Mouse (Mus musculus): ENCODE data around the gene Nckap5l. TPM values are rescaled to one million over a fixed set of nuclear protein-coding genes. Genes with fewer than 3 reads are reported as not detected.
"Not testable (repeated sequence)": the region's sequence is repeated elsewhere in the genome, so short reads cannot be mapped to it uniquely, and the experiment has no call there.

Nckap5l gene
- polyA plus RNA-seq, 1 experiment from 2014 or later, result 6.0 TPM

DNA sequence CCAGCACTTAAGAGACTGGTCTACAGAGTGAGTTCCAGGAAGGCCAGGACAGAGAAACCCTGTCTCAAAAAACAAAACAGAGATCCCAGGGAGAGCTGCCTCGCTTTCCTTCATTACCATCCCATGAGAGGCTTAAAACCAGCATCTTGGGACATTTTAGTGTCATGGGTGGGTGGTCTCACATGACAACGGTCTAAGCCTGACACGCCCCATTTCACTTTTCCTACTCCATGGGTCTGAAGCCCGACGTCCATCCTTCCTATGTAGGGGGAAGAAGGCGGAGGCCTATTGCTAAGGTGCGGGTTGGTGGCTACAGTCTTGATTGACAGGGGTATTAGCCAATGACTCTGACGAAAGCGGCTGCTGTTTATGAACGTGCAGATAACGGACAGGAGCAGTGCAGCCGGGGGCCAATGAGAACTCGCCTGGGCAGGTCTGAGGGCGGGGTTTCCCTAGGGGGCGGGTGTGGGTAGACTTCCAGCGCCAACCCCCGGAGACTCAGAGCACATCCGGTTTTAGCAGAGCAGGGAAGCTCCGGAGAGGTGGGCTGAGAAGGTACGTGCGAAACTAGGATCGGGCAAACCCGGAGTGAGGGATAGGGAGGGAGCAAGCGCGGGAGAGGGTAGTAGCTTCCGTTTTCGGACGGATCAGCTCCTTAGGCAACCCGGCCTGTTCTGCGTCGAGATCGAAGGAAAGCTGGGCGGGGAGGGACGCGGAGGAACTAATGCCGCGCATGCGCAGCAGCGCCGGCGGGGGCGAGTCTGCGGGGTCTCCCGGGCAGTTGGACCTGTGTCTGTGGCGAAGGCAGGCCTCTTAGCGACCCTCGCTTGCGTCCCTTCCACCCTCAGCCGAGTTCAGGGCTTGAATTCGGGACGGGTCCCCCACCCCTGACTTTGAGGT lies 64.8 kb downstream of the Nckap5l start, which contains the start of gene Tmbim6:
Gene Tmbim6 (plus strand): TSS at position 397 of the 900 bp plus-strand sequence.
- ATAC-seq (peak; percentile 97), DNase-seq (ENCODE audit: low spot score) (peak; percentile 100)
- Histone ChIP-seq H3K9ac (replicated peaks; ENCODE audit: low read depth) (peak within 1 kb of the TSS; percentile 98), H3K9me3 (ENCODE audit: low read length) (no peaks in the 10 kb centered on the region), H3K4me2 (replicated peaks; ENCODE audit: low read depth, low read length) (peak within 1 kb of the TSS; percentile 65), H3K27me3 (replicated peaks; ENCODE audit: insufficient read depth, low read length) (no peaks in the 10 kb centered on the region), H3K4me3 (ENCODE audit: low read depth, low read length) (peak within 1 kb of the TSS; percentile 98), H3K27ac (ENCODE audit: low read length) (peak within 1 kb of the TSS; percentile 99), H3K4me1 (ENCODE audit: insufficient read depth, low read depth, low read length) (peaks cover 11% of the 10 kb centered on the region; the same call in 1 of the 2 replicates), H3K36me3 (ENCODE audit: insufficient read depth, low read length) (no peaks in the 10 kb centered on the region)
- WGBS, result 2% methylated on average over 38 of the region's 51 CpGs
- 0 out of 2 replicates have a peak, but pooled peaks have one; percentile 32 for TF ChIP-seq CTCF (IDR thresholded peaks at IDR 0.05)
- peak; percentile 22; the same call in 1 of the 2 replicates for TF ChIP-seq EP300 (IDR thresholded peaks at IDR 0.05)

DNA sequence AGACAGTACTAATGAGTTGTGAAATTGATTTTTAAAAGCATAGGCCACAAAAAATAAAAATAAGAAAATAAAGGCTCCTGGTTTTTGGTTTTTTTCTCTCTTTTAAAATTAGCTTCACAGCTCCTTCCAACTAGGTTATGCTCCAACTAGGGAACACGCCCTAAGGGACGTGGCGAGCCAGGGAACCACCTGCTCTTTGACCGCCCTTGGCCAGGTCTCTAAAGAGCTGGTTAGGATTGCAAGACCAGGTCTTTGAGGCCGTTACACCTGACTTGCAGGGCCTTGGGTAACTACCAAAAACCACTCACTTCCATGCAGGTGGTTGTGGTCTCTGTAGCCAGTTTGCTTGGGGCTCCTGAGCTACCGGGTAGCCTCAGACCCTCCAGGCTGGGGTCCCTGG lies 65.6 kb downstream of the Nckap5l start:
- H3K4me3 ChIP-seq (ENCODE audit: low read depth, low read length), result peak overlapping the region; percentile 36; the same call in 1 of the 2 replicates
- no peaks in the 10 kb centered on the region for H3K27me3 ChIP-seq (replicated peaks; ENCODE audit: insufficient read depth, low read length)
- no peak for DNase-seq (ENCODE audit: low spot score)
- peaks cover 10% of the 10 kb centered on the region; the same call in 1 of the 2 replicates for H3K4me1 ChIP-seq (ENCODE audit: insufficient read depth, low read depth, low read length)
- no peak for ATAC-seq
- H3K9ac ChIP-seq (replicated peaks; ENCODE audit: low read depth), result no peak overlapping the region
- no peaks in the 10 kb centered on the region for H3K9me3 ChIP-seq (ENCODE audit: low read length)
- H3K4me2 ChIP-seq (replicated peaks; ENCODE audit: low read depth, low read length), result peak overlapping the region; percentile 54
- H3K27ac ChIP-seq (ENCODE audit: low read length), result peak overlapping the region; percentile 60; the same call in 1 of the 2 replicates
- H3K36me3 ChIP-seq (ENCODE audit: insufficient read depth, low read length), result no peaks in the 10 kb centered on the region
- 88% methylated on average over 6 of the region's 6 CpGs for WGBS
- no peak for TF ChIP-seq CTCF (IDR thresholded peaks at IDR 0.05)
- no peak for TF ChIP-seq EP300 (IDR thresholded peaks at IDR 0.05)

DNA sequence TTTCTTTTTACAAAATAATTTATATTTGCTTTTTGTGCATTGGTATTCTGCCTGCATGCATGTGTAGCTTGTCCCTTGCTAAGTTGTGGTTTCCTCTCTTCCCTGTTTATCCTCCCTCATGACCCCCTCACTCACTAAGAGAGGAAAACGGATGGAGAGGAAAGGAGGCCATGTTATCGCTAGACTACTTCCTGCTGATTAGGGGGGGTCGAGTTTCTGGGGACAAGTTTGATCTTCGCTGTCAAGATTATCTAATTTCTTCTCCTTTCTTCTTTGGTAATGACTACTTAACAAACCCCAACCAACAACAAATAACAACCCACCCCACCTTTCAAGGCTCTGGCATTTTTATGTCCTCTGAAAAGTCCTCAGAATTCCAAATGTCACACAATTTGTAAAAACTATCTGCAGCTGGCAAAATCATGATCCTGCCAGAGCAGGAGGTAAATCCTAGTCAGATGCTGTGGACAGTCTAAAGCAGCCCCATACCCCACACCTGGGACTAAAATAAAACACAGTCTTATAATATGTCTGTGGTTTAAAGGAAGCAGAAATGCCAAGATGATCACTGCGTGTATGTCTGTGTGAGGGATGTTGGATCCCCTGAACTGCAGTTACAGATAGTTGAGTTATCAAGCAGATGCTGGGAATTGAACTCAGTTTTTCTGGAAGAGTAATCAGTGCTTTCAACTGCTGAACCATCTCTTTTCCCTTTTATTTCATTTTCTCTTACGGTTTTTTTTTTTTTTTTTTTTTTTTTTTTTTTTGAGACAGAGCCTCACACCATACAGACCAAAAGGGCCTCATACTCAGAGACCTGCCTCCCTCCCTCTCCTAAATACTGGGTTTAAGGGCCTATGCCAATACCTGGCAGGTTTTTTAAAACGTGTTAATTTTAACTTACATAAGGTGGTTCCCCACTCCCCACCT lies 66.8 kb downstream of the Nckap5l start:
- WGBS, result 51% methylated on average over 7 of the region's 7 CpGs
- no peak for DNase-seq (ENCODE audit: low spot score)
- no peak overlapping the region for H3K27ac ChIP-seq (ENCODE audit: low read length)
- H3K4me1 ChIP-seq (ENCODE audit: insufficient read depth, low read depth, low read length), result peaks cover 3% of the 10 kb centered on the region; the same call in 1 of the 2 replicates
- TF ChIP-seq EP300 (IDR thresholded peaks at IDR 0.05), result no peak
- TF ChIP-seq CTCF (IDR thresholded peaks at IDR 0.05), result no peak
- H3K9me3 ChIP-seq (ENCODE audit: low read length), result no peaks in the 10 kb centered on the region
- H3K4me2 ChIP-seq (replicated peaks; ENCODE audit: low read depth, low read length), result no peak overlapping the region
- H3K4me3 ChIP-seq (ENCODE audit: low read depth, low read length), result no peak overlapping the region
- H3K27me3 ChIP-seq (replicated peaks; ENCODE audit: insufficient read depth, low read length), result no peaks in the 10 kb centered on the region
- H3K9ac ChIP-seq (replicated peaks; ENCODE audit: low read depth), result no peak overlapping the region
- ATAC-seq, result no peak
- H3K36me3 ChIP-seq (ENCODE audit: insufficient read depth, low read length), result no peaks in the 10 kb centered on the region

DNA sequence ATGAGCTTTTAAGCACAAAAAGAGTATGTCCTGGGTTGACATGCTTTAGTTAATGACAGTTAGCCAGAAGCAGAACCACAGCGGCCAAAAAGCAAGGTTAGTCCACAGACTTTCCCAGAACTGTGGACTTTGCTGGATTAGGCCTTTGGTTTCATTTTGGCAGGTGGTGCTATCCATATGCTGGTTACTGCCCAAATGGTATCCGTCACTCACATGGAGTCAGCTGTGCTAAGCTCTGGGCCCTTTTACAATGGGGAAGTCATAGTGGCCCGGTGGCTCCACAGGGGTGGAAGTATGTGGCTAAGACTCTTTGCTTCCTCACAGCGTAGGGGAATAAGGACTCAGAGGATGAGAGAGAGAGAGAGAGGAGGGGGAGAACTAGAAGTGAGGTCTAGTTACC lies 69.6 kb downstream of the Nckap5l start:
- Histone ChIP-seq H3K4me1 (ENCODE audit: insufficient read depth, low read depth, low read length) (no peaks in the 10 kb centered on the region), H3K9me3 (ENCODE audit: low read length) (no peaks in the 10 kb centered on the region), H3K27ac (ENCODE audit: low read length) (no peak overlapping the region), H3K4me3 (ENCODE audit: low read depth, low read length) (no peak overlapping the region), H3K27me3 (replicated peaks; ENCODE audit: insufficient read depth, low read length) (no peaks in the 10 kb centered on the region), H3K9ac (replicated peaks; ENCODE audit: low read depth) (no peak overlapping the region), H3K36me3 (ENCODE audit: insufficient read depth, low read length) (no peaks in the 10 kb centered on the region), H3K4me2 (replicated peaks; ENCODE audit: low read depth, low read length) (no peak overlapping the region)
- TF ChIP-seq EP300 (IDR thresholded peaks at IDR 0.05), result no peak
- TF ChIP-seq CTCF (IDR thresholded peaks at IDR 0.05), result no peak
- no peak for ATAC-seq
- WGBS, result 67% methylated on average over 4 of the region's 4 CpGs
- peak; percentile 43 for DNase-seq (ENCODE audit: low spot score)

DNA sequence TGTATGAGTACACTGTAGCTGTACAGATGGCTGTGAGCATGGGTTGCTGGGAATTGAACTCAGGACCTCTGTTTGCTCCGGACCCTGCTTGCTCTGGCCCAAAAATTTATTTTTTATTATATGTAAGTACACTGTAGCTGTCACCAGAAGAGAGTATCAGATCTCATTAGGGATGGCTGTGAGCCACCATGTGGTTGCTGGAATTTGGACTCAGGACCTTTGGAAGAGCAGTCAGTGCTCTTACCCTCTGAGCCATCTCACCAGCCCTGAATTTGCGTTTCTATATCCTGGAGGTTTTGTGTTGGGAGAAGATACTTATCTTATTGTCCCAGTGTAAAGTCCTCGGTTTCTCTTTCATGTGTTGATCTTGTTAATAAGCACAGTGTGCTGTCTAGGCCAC lies 70.8 kb downstream of the Nckap5l start:
- TF ChIP-seq EP300 (IDR thresholded peaks at IDR 0.05) (no peak), CTCF (IDR thresholded peaks at IDR 0.05) (no peak)
- 65% methylated on average over 3 of the region's 3 CpGs for WGBS
- no peaks in the 10 kb centered on the region for H3K4me1 ChIP-seq (ENCODE audit: insufficient read depth, low read depth, low read length)

DNA sequence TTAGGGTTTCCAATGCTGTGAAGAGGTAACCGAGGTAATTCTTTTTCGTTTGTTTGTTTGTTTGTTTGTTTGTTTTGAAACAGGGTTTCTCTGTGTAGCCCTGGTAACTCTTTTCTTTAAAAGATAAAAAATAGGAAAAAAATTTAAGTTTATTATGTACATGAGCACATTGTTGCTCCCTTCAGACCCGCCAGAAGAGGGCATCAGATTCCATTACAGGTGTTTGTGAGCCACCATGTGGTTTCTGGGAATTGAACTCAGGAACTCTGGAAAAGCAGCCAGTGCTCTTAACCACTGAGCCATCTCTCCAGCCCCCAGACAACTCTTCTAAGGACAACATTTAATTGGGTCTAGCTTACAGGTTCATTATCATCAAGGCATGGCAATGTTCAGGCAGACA lies 71.4 kb downstream of the Nckap5l start:
- not testable (repeated sequence) for H3K9me3 ChIP-seq (ENCODE audit: low read length); H3K27ac ChIP-seq (ENCODE audit: low read length); ATAC-seq; H3K27me3 ChIP-seq (replicated peaks; ENCODE audit: insufficient read depth, low read length); H3K4me2 ChIP-seq (replicated peaks; ENCODE audit: low read depth, low read length); H3K4me3 ChIP-seq (ENCODE audit: low read depth, low read length); H3K36me3 ChIP-seq (ENCODE audit: insufficient read depth, low read length); H3K9ac ChIP-seq (replicated peaks; ENCODE audit: low read depth); H3K4me1 ChIP-seq (ENCODE audit: insufficient read depth, low read depth, low read length); DNase-seq (ENCODE audit: low spot score)
- WGBS, result 67% methylated on average over 3 of the region's 3 CpGs
- peak; percentile 52 for TF ChIP-seq CTCF (IDR thresholded peaks at IDR 0.05)

More for the DNA sequence above, 70.8 kb downstream of the Nckap5l start:
- H3K27me3 ChIP-seq (replicated peaks; ENCODE audit: insufficient read depth, low read length), result no peaks in the 10 kb centered on the region
- no peaks in the 10 kb centered on the region for H3K9me3 ChIP-seq (ENCODE audit: low read length)
- no peak overlapping the region for H3K27ac ChIP-seq (ENCODE audit: low read length)
- ATAC-seq, result no peak
- H3K4me2 ChIP-seq (replicated peaks; ENCODE audit: low read depth, low read length), result no peak overlapping the region
- H3K9ac ChIP-seq (replicated peaks; ENCODE audit: low read depth), result no peak overlapping the region
- H3K4me3 ChIP-seq (ENCODE audit: low read depth, low read length), result no peak overlapping the region
- DNase-seq (ENCODE audit: low spot score), result no peak
- H3K36me3 ChIP-seq (ENCODE audit: insufficient read depth, low read length), result no peaks in the 10 kb centered on the region
